Mouse (Mus musculus) CH12F3 (cell line): Measurements from ENCODE around the gene Akap4.

Experiments
- in situ Hi-C: fragments of 300-500 bp; cut with MboI; formaldehyde crosslinking; loops from 2 replicates; pipeline ENCODE4 v1.14.3; 2020; ENCODE audit warnings: low sequenced_read_pairs

Akap4 gene

DNA sequence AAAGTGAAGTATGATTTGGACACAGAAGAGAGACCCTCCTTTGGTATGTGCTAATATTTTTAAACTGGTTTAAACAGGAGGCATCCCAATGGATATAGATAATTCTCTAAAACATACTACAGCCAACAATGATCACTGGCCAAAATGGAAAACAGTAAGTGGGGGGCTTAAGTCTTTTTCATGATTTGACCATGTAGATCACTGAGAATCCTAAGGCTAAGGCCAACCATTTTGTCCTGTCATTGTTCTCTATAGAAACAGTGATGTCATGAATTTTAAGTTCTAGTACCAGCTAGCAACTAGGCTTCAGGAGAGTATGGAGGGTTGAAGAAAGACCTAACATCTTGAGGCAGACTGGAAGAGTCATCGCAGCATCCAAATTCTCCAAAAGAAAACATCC is at the start of gene Akap4:
Gene Akap4 (plus strand): TSS at position 301 of the 400 bp plus-strand sequence.
- in situ Hi-C loops: no loop called here

DNA sequence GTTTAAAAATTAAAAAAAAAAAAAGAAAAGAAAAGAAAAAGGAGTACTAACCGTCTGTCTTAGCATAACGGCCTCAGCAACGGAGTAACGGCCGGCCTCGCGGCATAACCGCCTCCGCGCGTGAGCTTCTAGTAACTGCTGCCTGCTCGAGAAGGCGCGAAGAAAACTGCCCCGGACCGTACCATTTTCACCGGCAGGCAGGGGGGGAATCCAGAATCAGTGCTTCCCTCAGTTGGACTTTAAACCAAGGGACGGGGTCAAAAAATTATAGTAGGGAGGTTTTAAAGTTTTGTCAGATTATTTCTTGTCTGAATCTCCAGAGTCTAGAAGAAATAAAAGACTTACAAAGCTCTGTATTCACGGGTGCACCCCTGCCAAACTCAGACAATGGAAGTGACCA is 25.8 kb upstream of the Akap4 start, which contains the start of gene Ccnb3:
Gene Ccnb3 (minus strand): TSS at position 101 of the 400 bp plus-strand sequence.
- in situ Hi-C loops: no loop called here

- in situ Hi-C loops: no loop called here
Observed at GRCm38 (mm10) chrX:7057056-7057455, 10.3 kb upstream of the Akap4 start.

DNA sequence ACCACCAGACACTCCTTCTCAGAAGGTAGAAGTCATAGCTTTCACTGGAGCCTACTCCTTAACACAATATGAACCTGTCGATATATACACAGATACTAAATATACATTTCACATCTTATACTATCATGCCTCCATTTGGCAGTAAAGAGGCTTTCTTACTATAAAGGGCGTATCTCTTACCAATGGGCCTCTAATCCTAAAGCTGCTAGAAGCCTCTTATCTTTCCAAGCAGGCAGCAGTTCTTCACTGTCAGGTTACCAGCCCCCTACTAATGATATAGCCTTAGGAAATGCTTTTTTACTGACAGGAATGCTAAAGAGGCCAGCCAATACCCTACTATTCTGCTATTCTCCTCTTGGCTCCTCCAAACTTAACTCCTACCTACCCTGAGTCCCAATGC is 9.7 kb upstream of the Akap4 start:
- in situ Hi-C loops: no loop called here

- in situ Hi-C loops: no loop called here
Observed at GRCm38 (mm10) chrX:7064109-7064508, 3.2 kb upstream of the Akap4 start.

- in situ Hi-C loops: no loop called here
Observed at GRCm38 (mm10) chrX:7068002-7068401, 683 bp downstream of the Akap4 start.

GRCm38 (mm10) chrX:7079820-7080429 is 12.6 kb downstream of the Akap4 start:
- in situ Hi-C loops: no loop called here

DNA sequence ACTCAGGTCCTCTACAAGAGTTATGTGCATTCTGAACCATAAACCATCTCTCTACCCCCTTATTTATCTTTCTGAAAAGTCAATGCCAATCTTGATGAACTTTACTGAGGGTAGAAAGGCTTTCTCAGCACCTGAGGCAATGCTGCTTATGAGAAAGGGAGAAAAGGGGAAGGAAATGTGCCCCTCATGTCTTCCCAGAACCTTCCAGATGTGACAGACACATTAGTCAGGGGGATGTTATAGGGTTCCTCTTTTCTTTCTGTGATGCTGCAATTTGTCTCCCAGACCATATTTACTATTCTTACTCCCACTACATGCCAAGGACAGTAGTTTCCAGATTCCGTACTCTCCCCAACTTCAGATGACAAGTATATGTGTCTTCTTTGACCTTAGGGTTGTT is 18.6 kb downstream of the Akap4 start:
- in situ Hi-C loops: no loop called here

GRCm38 (mm10) chrX:7090323-7090722 is 23.0 kb downstream of the Akap4 start:
- in situ Hi-C loops: no loop called here

GRCm38 (mm10) chrX:7102280-7102679 is 35.0 kb downstream of the Akap4 start:
- in situ Hi-C loops: no loop called here

DNA sequence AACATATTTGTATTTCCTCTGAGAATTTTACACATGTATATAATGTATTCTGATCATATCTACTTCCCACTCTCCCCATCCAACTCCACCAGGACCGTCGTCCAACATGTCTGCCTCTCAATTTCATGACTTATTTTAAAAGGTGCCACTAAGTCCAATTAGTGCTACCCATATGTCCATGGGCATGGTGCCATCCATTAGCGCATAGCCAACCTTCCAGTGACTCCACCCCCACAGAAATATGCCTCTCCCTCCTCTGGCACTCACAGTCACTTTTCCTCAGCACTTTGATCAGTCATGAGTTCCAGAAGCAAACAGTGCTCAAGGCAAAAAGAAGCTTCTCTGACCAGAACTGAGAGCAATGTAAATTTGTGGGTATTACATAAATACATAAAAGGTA is 47.6 kb downstream of the Akap4 start:
- in situ Hi-C loops: no loop called here

DNA sequence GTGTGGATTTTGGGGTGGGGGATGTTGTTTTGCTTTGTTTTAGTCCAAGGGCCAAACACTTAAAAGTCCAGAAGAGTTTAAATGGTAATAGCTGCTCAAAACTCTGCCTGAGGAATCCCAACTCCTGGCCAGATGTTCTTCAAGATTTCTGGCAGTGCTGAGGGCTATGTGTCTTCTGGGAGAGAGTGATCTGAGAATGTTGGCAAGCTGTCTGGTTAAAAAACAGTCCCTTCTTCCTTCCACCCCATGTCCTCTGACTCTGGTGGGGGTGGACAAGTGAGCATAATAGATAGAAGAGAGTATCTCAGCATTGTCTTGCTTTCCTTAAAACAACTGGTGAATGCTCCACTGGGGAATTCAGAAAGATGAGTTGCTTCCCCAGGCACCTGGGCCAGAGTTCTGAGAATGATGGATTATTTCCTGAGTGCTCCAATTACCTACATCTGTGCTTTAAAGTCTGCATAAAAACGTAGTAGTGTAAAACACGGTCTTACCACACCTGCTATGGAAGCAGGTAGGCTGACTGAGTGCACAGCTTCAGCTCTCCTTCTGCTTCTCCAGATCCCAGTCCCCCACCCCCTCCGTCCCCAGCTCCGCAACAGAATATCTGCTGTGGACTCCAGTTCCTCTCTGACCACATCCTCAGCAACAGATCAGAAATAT is 54.4 kb downstream of the Akap4 start:
- in situ Hi-C loops: no loop called here
